Mouse (Mus musculus): ENCODE measurements around the gene Slc38a6.

- TF ChIP-seq E2F4 (IDR thresholded peaks at IDR 0.05; ENCODE audit: insufficient read depth) (no peak), POLR2A (IDR thresholded peaks at IDR 0.05; ENCODE audit: insufficient read length, low read depth) (no peak), REST (IDR thresholded peaks at IDR 0.05; ENCODE audit: insufficient read depth, insufficient read length) (no peak), TCF12 (IDR thresholded peaks at IDR 0.05; ENCODE audit: insufficient read depth, poor library complexity, severe bottlenecking) (no peak), MAX (IDR thresholded peaks at IDR 0.05; ENCODE audit: low read depth) (no peak), CEBPB (IDR thresholded peaks at IDR 0.05; ENCODE audit: insufficient read depth, poor library complexity, severe bottlenecking) (no peak), POLR2AphosphoS2 (IDR thresholded peaks at IDR 0.05; ENCODE audit: insufficient read length, low read depth) (no peak), MYOG (IDR thresholded peaks at IDR 0.05; ENCODE audit: control insufficient read depth in 1 of 3, insufficient read depth in 1 of 3, insufficient read length in 2 of 3, low read depth in 2 of 3) (no peak)
Observed at GRCm38 (mm10) chr12:73266597-73266996, 20.0 kb upstream of the Slc38a6 start.
